Mouse (Mus musculus): ENCODE data around the gene Ppp6r2.

GRCm38 (mm10) chr15:89295580-89296165 is 84.3 kb downstream of the Ppp6r2 start:
- no peak for TF ChIP-seq CTCF (IDR thresholded peaks at IDR 0.05; ENCODE audit: low read depth, low read length)
- TF ChIP-seq GATA1 (IDR thresholded peaks at IDR 0.05; ENCODE audit: borderline replicate concordance, low read length), result no peak
- no peak for TF ChIP-seq TAL1 (conservative IDR thresholded peaks at IDR 0.05; ENCODE audit: low read depth, low read length)
- TF ChIP-seq GATA2 (IDR thresholded peaks at IDR 0.05; ENCODE audit: borderline replicate concordance, low read depth, low read length), result no peak
- TF ChIP-seq POLR2AphosphoS5 (IDR thresholded peaks at IDR 0.05; ENCODE audit: insufficient replicate concordance, low read depth, low read length), result no peak
